Mouse (Mus musculus): ENCODE results near the gene Fam228b. TPM values are rescaled to one million over a fixed set of nuclear protein-coding genes. Genes with fewer than 3 reads are reported as not detected.
"Not testable (repeated sequence)": the region's sequence is repeated elsewhere in the genome, so short reads cannot be mapped to it uniquely, and the experiment has no call there.

The Fam228b gene
- polyA plus RNA-seq, 1 experiment, result 23.9 TPM

DNA sequence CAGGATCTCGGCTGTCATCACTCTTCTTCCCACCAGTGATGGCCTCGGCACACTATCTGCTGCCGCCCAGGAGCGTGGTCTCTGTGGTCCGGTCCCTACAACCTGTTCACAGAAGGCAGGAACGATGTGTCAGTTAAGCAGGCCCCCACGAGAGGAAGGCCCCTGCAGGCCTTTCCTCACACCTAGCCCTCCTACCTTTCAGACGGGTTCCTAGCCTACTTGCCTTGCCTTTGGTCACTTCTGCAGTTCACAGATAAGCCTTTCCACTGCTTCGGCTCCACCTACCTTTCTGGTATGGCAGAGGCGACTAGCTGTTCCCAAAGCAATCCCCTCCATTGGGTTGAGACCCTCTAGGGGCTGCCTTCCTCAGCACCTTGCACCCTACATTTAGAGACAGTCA, 53.5 kb downstream of the Fam228b start:
- Histone ChIP-seq H3K4me1 (ENCODE audit: control insufficient read depth, insufficient read depth, insufficient read length, low read length) (no peaks in the 10 kb centered on the region), H3K27ac (replicated peaks; ENCODE audit: low read depth, low read length) (no peak overlapping the region), H3K4me3 (ENCODE audit: insufficient read depth, low read depth, low read length) (no peak overlapping the region)

DNA sequence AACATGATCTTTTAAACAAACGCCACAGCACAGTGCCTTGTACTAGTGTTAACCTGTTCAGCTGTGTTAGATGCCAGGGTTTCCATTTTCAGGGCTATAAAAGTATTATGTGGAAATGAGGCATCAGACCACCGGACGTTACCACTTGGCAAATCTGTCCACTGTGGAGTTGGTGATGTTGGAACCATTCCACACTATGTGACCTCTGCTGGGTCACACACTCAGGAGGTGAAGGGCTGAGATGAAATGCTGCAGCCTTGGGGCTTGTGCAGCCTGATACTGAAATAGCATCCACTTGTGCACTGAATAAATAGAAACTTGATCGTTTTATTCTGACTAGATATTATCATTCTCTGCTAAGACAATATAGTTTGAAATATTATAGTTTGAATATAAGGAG, 55.7 kb downstream of the Fam228b start:
- Histone ChIP-seq H3K27ac (replicated peaks; ENCODE audit: low read depth, low read length) (no peak overlapping the region), H3K4me3 (ENCODE audit: insufficient read depth, low read depth, low read length) (no peak overlapping the region), H3K4me1 (ENCODE audit: control insufficient read depth, insufficient read depth, insufficient read length, low read length) (no peaks in the 10 kb centered on the region)

GRCm38 (mm10) chr12:4709926-4710325, 59.1 kb downstream of the Fam228b start:
- H3K4me3 ChIP-seq (ENCODE audit: insufficient read depth, low read depth, low read length), result no peak overlapping the region
- H3K27ac ChIP-seq (replicated peaks; ENCODE audit: low read depth, low read length), result no peak overlapping the region
- no peaks in the 10 kb centered on the region for H3K4me1 ChIP-seq (ENCODE audit: control insufficient read depth, insufficient read depth, insufficient read length, low read length)

- Histone ChIP-seq H3K4me3 (ENCODE audit: insufficient read depth, low read depth, low read length) (no peak overlapping the region), H3K4me1 (ENCODE audit: control insufficient read depth, insufficient read depth, insufficient read length, low read length) (no peaks in the 10 kb centered on the region), H3K27ac (replicated peaks; ENCODE audit: low read depth, low read length) (no peak overlapping the region)
These were observed 60.0 kb downstream of the Fam228b start for GRCm38 (mm10) chr12:4708881-4709604.

DNA sequence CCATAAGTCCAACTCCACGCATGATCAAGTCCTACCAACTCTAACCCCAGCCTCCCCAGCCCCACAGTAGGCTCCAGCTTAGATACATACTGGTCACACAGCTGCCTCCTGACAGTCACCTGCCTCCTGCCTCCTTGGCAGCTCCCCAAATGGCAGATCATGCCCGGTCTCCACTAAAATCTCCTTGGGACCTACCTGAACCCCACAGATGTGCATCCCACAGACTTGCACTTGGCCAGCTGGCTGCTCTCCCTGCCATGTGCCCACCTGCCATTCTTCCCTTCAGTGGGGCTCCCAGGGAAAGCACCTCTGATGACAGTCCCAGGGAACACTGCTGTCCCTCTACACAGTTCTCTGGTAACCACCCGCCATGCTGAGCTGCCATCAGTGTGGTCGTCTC, 60.8 kb downstream of the Fam228b start:
- no peak overlapping the region for H3K4me3 ChIP-seq (ENCODE audit: insufficient read depth, low read depth, low read length)
- H3K4me1 ChIP-seq (ENCODE audit: control insufficient read depth, insufficient read depth, insufficient read length, low read length), result no peaks in the 10 kb centered on the region
- H3K27ac ChIP-seq (replicated peaks; ENCODE audit: low read depth, low read length), result no peak overlapping the region

DNA sequence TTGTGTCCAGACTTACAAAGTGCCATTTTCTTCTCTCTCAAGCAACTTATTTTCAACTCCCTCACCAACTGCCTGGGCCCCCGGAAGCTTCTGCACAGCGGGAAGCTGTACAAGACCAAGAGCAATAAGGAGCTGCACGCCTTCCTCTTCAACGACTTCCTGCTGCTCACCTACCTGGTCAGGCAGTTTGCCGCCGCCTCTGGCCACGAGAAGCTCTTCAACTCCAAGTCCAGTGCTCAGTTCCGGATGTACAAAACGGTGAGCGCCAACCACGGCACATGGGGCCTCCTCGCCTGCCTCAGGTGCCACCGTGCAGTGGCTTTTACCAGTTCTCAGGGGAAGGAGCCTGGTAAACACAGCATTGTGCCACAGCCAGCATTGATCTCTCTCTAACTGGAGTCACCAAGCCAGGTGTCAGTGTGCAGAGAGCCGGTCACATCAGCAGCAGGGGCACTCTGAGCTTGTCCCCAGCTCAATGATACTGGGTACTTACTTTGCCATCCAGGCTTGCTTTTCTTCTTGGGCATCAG, 61.5 kb downstream of the Fam228b start:
- Histone ChIP-seq H3K4me3 (ENCODE audit: insufficient read depth, low read depth, low read length) (no peak overlapping the region), H3K4me1 (ENCODE audit: control insufficient read depth, insufficient read depth, insufficient read length, low read length) (no peaks in the 10 kb centered on the region), H3K27ac (replicated peaks; ENCODE audit: low read depth, low read length) (no peak overlapping the region)

- H3K27ac ChIP-seq (replicated peaks; ENCODE audit: low read depth, low read length), result no peak overlapping the region
- no peaks in the 10 kb centered on the region for H3K4me1 ChIP-seq (ENCODE audit: control insufficient read depth, insufficient read depth, insufficient read length, low read length)
- no peak overlapping the region for H3K4me3 ChIP-seq (ENCODE audit: insufficient read depth, low read depth, low read length)
These were observed 62.2 kb downstream of the Fam228b start for GRCm38 (mm10) chr12:4706901-4707300.

GRCm38 (mm10) chr12:4706175-4706574, 62.9 kb downstream of the Fam228b start:
- H3K4me1 ChIP-seq (ENCODE audit: control insufficient read depth, insufficient read depth, insufficient read length, low read length), result no peaks in the 10 kb centered on the region
- H3K27ac ChIP-seq (replicated peaks; ENCODE audit: low read depth, low read length), result no peak overlapping the region
- no peak overlapping the region for H3K4me3 ChIP-seq (ENCODE audit: insufficient read depth, low read depth, low read length)

GRCm38 (mm10) chr12:4705626-4706025, 63.4 kb downstream of the Fam228b start:
- H3K4me3 ChIP-seq (ENCODE audit: insufficient read depth, low read depth, low read length); H3K4me1 ChIP-seq (ENCODE audit: control insufficient read depth, insufficient read depth, insufficient read length, low read length); H3K27ac ChIP-seq (replicated peaks; ENCODE audit: low read depth, low read length): not testable (repeated sequence)

GRCm38 (mm10) chr12:4694534-4694933, 74.5 kb downstream of the Fam228b start:
- H3K4me3 ChIP-seq (ENCODE audit: insufficient read depth, low read depth, low read length), result no peak overlapping the region
- no peak overlapping the region for H3K27ac ChIP-seq (replicated peaks; ENCODE audit: low read depth, low read length)
- no peaks in the 10 kb centered on the region for H3K4me1 ChIP-seq (ENCODE audit: control insufficient read depth, insufficient read depth, insufficient read length, low read length)

DNA sequence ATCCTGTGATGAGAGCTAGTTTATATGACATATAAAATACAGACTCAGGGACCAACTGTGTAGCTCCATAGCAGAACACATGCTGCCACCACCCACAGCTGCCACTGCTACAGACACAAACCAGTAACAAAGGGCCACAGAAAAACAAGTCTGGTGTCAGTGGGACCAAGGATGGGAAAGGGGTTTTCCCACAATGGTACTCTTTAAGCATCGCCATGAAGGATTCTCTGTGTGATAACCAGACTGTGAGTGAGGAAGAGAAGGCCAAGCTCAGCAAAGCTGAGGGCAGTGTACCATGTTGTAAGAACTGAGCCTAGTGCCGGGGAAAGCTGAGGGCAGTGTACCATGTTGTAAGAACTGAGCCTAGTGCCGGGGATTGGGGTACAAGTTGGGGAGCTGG, 77.9 kb downstream of the Fam228b start:
- H3K27ac ChIP-seq (replicated peaks; ENCODE audit: low read depth, low read length), result no peak overlapping the region
- no peak overlapping the region for H3K4me3 ChIP-seq (ENCODE audit: insufficient read depth, low read depth, low read length)
- no peaks in the 10 kb centered on the region for H3K4me1 ChIP-seq (ENCODE audit: control insufficient read depth, insufficient read depth, insufficient read length, low read length)

Other genes starting within 250 kb of the Fam228b start
- gene Itsn2, start 176.6 kb downstream of the Fam228b start, polyA plus RNA-seq (2012; ENCODE audit: insufficient read depth, insufficient read length, missing spikeins), result 20.5 and 25.3 TPM in 2 replicates
- not detected in 2 replicates for gene Gm3625, start 176.3 kb downstream of the Fam228b start, polyA plus RNA-seq (2012; ENCODE audit: insufficient read depth, insufficient read length, missing spikeins)
- gene Fam228a, start 30.8 kb downstream of the Fam228b start, polyA plus RNA-seq (2012; ENCODE audit: insufficient read depth, insufficient read length, missing spikeins), result 0.50 and 0.83 TPM in 2 replicates
- 2.9 and 3.2 TPM in 2 replicates for gene Pfn4, start 245 bp downstream of the Fam228b start, polyA plus RNA-seq (2012; ENCODE audit: insufficient read depth, insufficient read length, missing spikeins)
- gene Sf3b6, start 48.3 kb upstream of the Fam228b start, polyA plus RNA-seq (2012; ENCODE audit: insufficient read depth, insufficient read length, missing spikeins), result 164 and 180 TPM in 2 replicates
- 1.4 and 2.5 TPM in 2 replicates for gene Fkbp1b, start 72.3 kb upstream of the Fam228b start, polyA plus RNA-seq (2012; ENCODE audit: insufficient read depth, insufficient read length, missing spikeins)
- 6.3 and 7.7 TPM in 2 replicates for gene Wdcp, start 74.0 kb upstream of the Fam228b start, polyA plus RNA-seq (2012; ENCODE audit: insufficient read depth, insufficient read length, missing spikeins)
- not detected in 2 replicates for gene Mfsd2b, start 105.1 kb upstream of the Fam228b start, polyA plus RNA-seq (2012; ENCODE audit: insufficient read depth, insufficient read length, missing spikeins)
- gene Ubxn2a, start 138.4 kb upstream of the Fam228b start, polyA plus RNA-seq (2012; ENCODE audit: insufficient read depth, insufficient read length, missing spikeins), result 63.9 and 116 TPM in 2 replicates
- 5.7 and 6.1 TPM in 2 replicates for gene Atad2b, start 148.1 kb upstream of the Fam228b start, polyA plus RNA-seq (2012; ENCODE audit: insufficient read depth, insufficient read length, missing spikeins)